ENCODE assay signal across 8 mouse cellular contexts in the genomic region with DNA sequence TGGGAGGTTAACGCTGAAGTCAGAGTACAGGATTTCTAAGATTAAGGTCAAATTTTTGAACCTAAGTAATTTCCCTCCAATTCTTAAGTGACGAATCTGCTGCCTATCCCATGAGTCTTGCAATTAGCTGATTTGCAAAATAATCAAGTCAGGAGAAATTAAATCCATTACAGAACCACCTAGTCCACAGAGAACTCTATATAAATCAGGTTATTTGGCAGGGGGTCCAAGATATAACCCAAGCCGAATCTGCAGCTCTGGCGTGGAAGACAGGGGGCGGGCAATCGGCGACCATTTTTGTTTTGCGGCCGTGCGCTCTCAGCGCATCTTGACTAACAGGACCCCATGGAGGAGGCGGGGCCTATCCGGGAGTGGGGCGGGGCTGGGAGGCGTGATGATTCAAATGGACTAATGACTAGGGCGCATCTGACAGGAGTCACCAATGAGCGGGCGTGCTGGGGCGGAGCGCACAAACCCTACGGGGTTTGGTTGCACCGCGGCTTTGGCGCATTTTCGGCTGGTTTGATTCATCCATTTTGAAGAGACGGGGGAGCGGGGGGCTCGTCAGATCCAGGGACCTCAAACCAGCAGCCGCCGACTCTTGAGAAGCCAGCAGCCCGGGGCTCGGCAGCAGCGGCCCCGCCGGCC. TPM values are rescaled to one million over a fixed set of nuclear protein-coding genes. Genes with fewer than 3 reads are reported as not detected.
A peak's percentile ranks its signal among the peaks of the same experiment; 100 is the strongest.
DNase-seq lines count a peak whose midpoint lies in the region; ATAC-seq and TF ChIP-seq lines count a peak whose summit lies in the region.

Gene Nucks1, plus strand, starts transcription at position 534 of the 648 bp plus-strand sequence.

- peaks cover 22% of the 10 kb centered on the region for H3K4me1 ChIP-seq in hindbrain, embryonic 13.5 days (replicated peaks)

- H3K36me3 ChIP-seq in hindbrain, embryonic 13.5 days = peaks cover 3% of the 10 kb centered on the region; the same call in 1 of the 2 replicates

- H3K9ac ChIP-seq in hindbrain, embryonic 13.5 days = peak within 1 kb of the TSS; percentile 93

- peak within 1 kb of the TSS; percentile 78 for H3K4me2 ChIP-seq in hindbrain, embryonic 13.5 days

- POLR2A ChIA-PET in Patski (lab: Charles Lee) = no interaction called here

- H3K27ac ChIP-seq in hindbrain, embryonic 13.5 days = peak within 1 kb of the TSS; percentile 98

- no peak for TF ChIP-seq CTCF in Patski (IDR thresholded peaks at IDR 0.05)

- CTCF ChIA-PET in Patski (lab: Charles Lee) = no interaction called here

- peak; percentile 91 for ATAC-seq in Patski
- peak; percentile 99 for ATAC-seq in hindbrain, embryonic 13.5 days (ENCODE audit: low FRiP score)

- H3K9me3 ChIP-seq in hindbrain, embryonic 13.5 days = no peaks in the 10 kb centered on the region

- peaks cover 22% of the 10 kb centered on the region for H3K27me3 ChIP-seq in Patski
- H3K27me3 ChIP-seq in hindbrain, embryonic 13.5 days = peaks cover 21% of the 10 kb centered on the region; the same call in 1 of the 2 replicates

- WGBS in hindbrain, embryonic 13.5 days = under 1% methylated on average over 35 of the region's 35 CpGs

- in situ Hi-C loops in Patski (cut with MboI; ENCODE audit: low pct_unique_long_range_greater_than_20kb) = no loop called here

- peak; percentile 90 for DNase-seq in Patski (ENCODE audit: low read depth, low spot score)
- peak; percentile 99 to 100 for DNase-seq in cerebellum, postnatal 14 days
- peak; percentile 99 to 100 for DNase-seq in frontal cortex, postnatal 14 days (ENCODE audit: low spot score in 2 of 2)
- DNase-seq in layer of hippocampus, postnatal 25 days (ENCODE audit: extremely low spot score in 1 of 2, low spot score in 1 of 2) = peak; percentile 87 to 92
- DNase-seq in lung, postnatal 25 days (ENCODE audit: low spot score) = peak; percentile 100
- peak; percentile 99 for DNase-seq in retina, embryonic 14.5 days (ENCODE audit: low spot score)
- DNase-seq in thymus, postnatal 4 days = peak; percentile 100

- H3K4me3 ChIP-seq in hindbrain, embryonic 13.5 days = peak within 1 kb of the TSS; percentile 93

RNA-seq across cellular contexts. Expression of gene Nucks1, which starts in this region (rescaled TPM):
- polyA plus RNA-seq in Patski (2021) = 37.8 TPM
- polyA plus RNA-seq in hindbrain, embryonic 13.5 days (2015; fragmentation: Nextera tagmentation; extraction: Ambion mirVana) = 58.4 and 61.6 TPM in 2 replicates
- total RNA-seq in layer of hippocampus, postnatal 25 days (2021) = 100 to 1,000 TPM; 150 to 157 TPM

Comparison
In these comparisons a context has a peak if more than half of its experiments do, and no peak if none do; other contexts are left out.
1. Peak in every context shown above with its lines: DNase-seq, ATAC-seq, H3K4me3 ChIP-seq and H3K27ac ChIP-seq.